Mouse (Mus musculus): Measurements from ENCODE around the gene Pithd1. TPM values are rescaled to one million over a fixed set of nuclear protein-coding genes. Genes with fewer than 3 reads are reported as not detected.

The Pithd1 gene
- polyA plus RNA-seq, 1 experiment from 2014 or later = 64.8 TPM

DNA sequence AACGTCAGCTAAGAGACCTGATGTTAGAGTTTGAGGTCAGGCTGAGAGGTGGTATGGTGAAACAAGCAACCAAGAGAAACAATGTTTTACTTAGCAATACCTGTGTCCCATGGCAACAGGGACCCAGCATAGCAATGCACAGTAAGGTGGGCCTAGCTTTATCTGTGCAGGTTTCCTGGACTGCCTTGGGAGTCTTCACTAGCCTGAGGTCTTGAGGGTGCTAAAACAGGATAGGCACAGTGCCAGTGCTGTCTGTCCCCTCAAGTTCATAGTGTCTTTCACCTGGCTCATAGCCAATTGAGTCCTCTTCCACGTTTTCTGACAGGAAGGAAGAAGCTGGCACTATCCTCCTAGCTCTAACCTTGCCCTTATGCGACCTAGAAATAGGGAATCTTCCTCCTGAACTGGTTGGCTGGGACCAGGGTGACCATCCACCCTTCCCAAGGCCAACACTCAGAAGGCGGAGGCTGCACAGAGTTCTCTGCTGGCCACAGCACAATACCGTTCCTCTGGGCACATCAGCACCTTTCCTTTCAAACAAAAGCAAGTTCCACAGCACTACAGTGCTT is 17.1 kb upstream of the Pithd1 start:
- DNase-seq (ENCODE audit: low spot score, missing footprints) (peak; percentile 26), ATAC-seq (ENCODE audit: low FRiP score) (no peak)
- Histone ChIP-seq H3K9ac (ENCODE audit: low read length) (no peak overlapping the region), H3K4me3 (ENCODE audit: low read depth, low read length) (no peak overlapping the region), H3K4me2 (no peak overlapping the region), H3K36me3 (ENCODE audit: control insufficient read depth, insufficient read depth, low read length) (peaks cover 36% of the 10 kb centered on the region), H3K27ac (ENCODE audit: low read depth, low read length) (no peak overlapping the region), H3K4me1 (ENCODE audit: control insufficient read depth, insufficient read depth, low read length) (no peaks in the 10 kb centered on the region), H3K27me3 (ENCODE audit: control insufficient read depth, insufficient read depth, low read length) (no peaks in the 10 kb centered on the region), H3K9me3 (ENCODE audit: control insufficient read depth, low read length) (no peaks in the 10 kb centered on the region)
- 92% methylated on average over 5 of the region's 5 CpGs for WGBS

GRCm38 (mm10) chr4:135995118-135995517 is 8.1 kb upstream of the Pithd1 start:
- Histone ChIP-seq H3K36me3 (ENCODE audit: control insufficient read depth, insufficient read depth, low read length) (0 out of 2 replicates have a peak, but pooled peaks cover 3% of the 10 kb centered on the region), H3K4me1 (ENCODE audit: control insufficient read depth, insufficient read depth, low read length) (no peaks in the 10 kb centered on the region), H3K4me3 (ENCODE audit: low read depth, low read length) (no peak overlapping the region), H3K27me3 (ENCODE audit: control insufficient read depth, insufficient read depth, low read length) (no peaks in the 10 kb centered on the region), H3K4me2 (no peak overlapping the region), H3K9me3 (ENCODE audit: control insufficient read depth, low read length) (peaks cover 4% of the 10 kb centered on the region; the same call in 1 of the 2 replicates), H3K9ac (ENCODE audit: low read length) (no peak overlapping the region), H3K27ac (ENCODE audit: low read depth, low read length) (no peak overlapping the region)
- no peak for DNase-seq (ENCODE audit: low spot score, missing footprints)
- WGBS = 90% methylated on average over 4 of the region's 4 CpGs
- no peak for ATAC-seq (ENCODE audit: low FRiP score)

DNA sequence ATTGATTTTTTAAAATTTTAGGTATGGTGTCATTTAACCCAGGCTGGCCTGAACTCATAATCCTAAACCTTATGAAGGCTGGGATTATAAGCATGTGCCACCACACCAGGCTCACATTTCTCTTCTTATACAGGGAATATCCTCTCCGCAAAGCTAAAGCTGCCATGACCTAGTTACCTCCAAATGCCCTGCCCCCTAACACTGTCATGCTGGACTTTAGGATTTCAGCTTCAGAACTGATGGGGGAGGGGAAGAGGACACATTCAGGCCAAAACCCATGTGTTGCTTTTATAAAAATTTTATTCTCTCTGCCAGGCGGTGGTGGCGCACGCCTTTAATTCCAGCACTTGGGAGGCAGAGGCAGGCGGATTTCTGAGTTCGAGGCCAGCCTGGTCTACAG is 6.9 kb upstream of the Pithd1 start:
- Histone ChIP-seq H3K36me3 (ENCODE audit: control insufficient read depth, insufficient read depth, low read length) (0 out of 2 replicates have a peak, but pooled peaks cover 3% of the 10 kb centered on the region), H3K27ac (ENCODE audit: low read depth, low read length) (no peak overlapping the region), H3K27me3 (ENCODE audit: control insufficient read depth, insufficient read depth, low read length) (no peaks in the 10 kb centered on the region), H3K9me3 (ENCODE audit: control insufficient read depth, low read length) (peaks cover 4% of the 10 kb centered on the region; the same call in 1 of the 2 replicates), H3K4me2 (no peak overlapping the region), H3K9ac (ENCODE audit: low read length) (no peak overlapping the region), H3K4me3 (ENCODE audit: low read depth, low read length) (no peak overlapping the region), H3K4me1 (ENCODE audit: control insufficient read depth, insufficient read depth, low read length) (no peaks in the 10 kb centered on the region)
- WGBS = 96% methylated on average over 6 of the region's 6 CpGs
- no peak for ATAC-seq (ENCODE audit: low FRiP score)
- DNase-seq (ENCODE audit: low spot score, missing footprints) = no peak

DNA sequence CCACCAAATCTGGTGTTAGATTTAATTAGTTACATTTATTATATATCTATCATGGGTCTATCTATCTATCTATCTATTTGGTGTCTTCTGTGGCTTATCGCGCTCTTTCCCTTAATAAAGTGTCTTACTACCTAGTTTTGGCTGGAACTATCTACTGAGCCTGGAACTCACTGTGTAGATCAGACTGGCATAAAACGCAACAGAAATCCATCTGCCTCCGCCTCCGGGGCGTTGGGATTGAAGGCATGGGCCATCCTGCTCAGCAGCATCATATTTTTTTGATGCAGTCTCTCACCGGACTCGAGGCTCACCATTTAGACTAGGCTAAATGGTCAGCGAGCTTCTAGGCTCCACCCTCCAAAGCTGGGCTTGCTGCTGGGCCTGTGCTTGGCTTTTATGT is 650 bp upstream of the Pithd1 start:
- H3K9me3 ChIP-seq (ENCODE audit: control insufficient read depth, low read length) = no peaks in the 10 kb centered on the region
- peak overlapping the region; percentile 94 for H3K9ac ChIP-seq (ENCODE audit: low read length)
- peak overlapping the region; percentile 96 for H3K4me3 ChIP-seq (ENCODE audit: low read depth, low read length)
- peak; percentile 82 for DNase-seq (ENCODE audit: low spot score, missing footprints)
- 76% methylated on average over 9 of the region's 9 CpGs for WGBS
- ATAC-seq (ENCODE audit: low FRiP score) = no peak
- H3K36me3 ChIP-seq (ENCODE audit: control insufficient read depth, insufficient read depth, low read length) = peaks cover 7% of the 10 kb centered on the region; the same call in 1 of the 2 replicates
- no peak overlapping the region; the same call in 1 of the 2 replicates for H3K27ac ChIP-seq (ENCODE audit: low read depth, low read length)
- peak overlapping the region; percentile 64 for H3K4me2 ChIP-seq
- H3K4me1 ChIP-seq (ENCODE audit: control insufficient read depth, insufficient read depth, low read length) = peaks cover 10% of the 10 kb centered on the region
- H3K27me3 ChIP-seq (ENCODE audit: control insufficient read depth, insufficient read depth, low read length) = no peaks in the 10 kb centered on the region

GRCm38 (mm10) chr4:135986301-135986942 is 642 bp downstream of the Pithd1 start:
- peak; percentile 95 for DNase-seq (ENCODE audit: low spot score, missing footprints)
- 10% methylated on average over 23 of the region's 23 CpGs for WGBS
- peak overlapping the region; percentile 41; the same call in 1 of the 2 replicates for H3K27ac ChIP-seq (ENCODE audit: low read depth, low read length)
- ATAC-seq (ENCODE audit: low FRiP score) = no peak; the same call in 1 of the 2 replicates
- H3K4me1 ChIP-seq (ENCODE audit: control insufficient read depth, insufficient read depth, low read length) = peaks cover 10% of the 10 kb centered on the region
- peak overlapping the region; percentile 64 for H3K4me2 ChIP-seq
- H3K4me3 ChIP-seq (ENCODE audit: low read depth, low read length) = peak overlapping the region; percentile 96
- peaks cover 7% of the 10 kb centered on the region; the same call in 1 of the 2 replicates for H3K36me3 ChIP-seq (ENCODE audit: control insufficient read depth, insufficient read depth, low read length)
- H3K9ac ChIP-seq (ENCODE audit: low read length) = peak overlapping the region; percentile 94
- no peaks in the 10 kb centered on the region for H3K27me3 ChIP-seq (ENCODE audit: control insufficient read depth, insufficient read depth, low read length)
- no peaks in the 10 kb centered on the region for H3K9me3 ChIP-seq (ENCODE audit: control insufficient read depth, low read length)

DNA sequence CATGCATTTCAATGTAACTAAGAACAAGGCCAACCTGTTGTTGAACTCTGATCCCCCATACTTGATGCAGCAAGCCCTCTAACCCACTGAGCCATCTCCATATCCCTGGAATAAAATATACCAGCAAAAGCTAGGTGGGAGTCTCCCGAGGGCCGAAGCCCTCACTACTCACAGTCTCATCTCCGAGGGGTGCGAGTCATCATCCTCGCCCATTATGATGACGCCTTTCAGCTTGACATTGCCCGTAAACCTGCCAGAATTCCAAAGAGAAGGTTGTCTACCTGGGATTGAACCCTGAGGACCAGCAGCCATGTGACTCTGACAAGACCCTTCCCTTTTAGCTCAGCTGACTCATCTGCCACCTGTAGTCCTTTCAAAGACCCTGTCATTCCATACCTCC is 1.3 kb downstream of the Pithd1 start:
- H3K9me3 ChIP-seq (ENCODE audit: control insufficient read depth, low read length) = no peaks in the 10 kb centered on the region
- DNase-seq (ENCODE audit: low spot score, missing footprints) = no peak
- peak overlapping the region; percentile 64 for H3K4me2 ChIP-seq
- no peak overlapping the region for H3K27ac ChIP-seq (ENCODE audit: low read depth, low read length)
- 91% methylated on average over 7 of the region's 7 CpGs for WGBS
- peaks cover 7% of the 10 kb centered on the region; the same call in 1 of the 2 replicates for H3K36me3 ChIP-seq (ENCODE audit: control insufficient read depth, insufficient read depth, low read length)
- H3K4me3 ChIP-seq (ENCODE audit: low read depth, low read length) = peak overlapping the region; percentile 96
- H3K4me1 ChIP-seq (ENCODE audit: control insufficient read depth, insufficient read depth, low read length) = peaks cover 10% of the 10 kb centered on the region
- no peak for ATAC-seq (ENCODE audit: low FRiP score)
- H3K27me3 ChIP-seq (ENCODE audit: control insufficient read depth, insufficient read depth, low read length) = no peaks in the 10 kb centered on the region
- peak overlapping the region; percentile 94; the same call in 1 of the 2 replicates for H3K9ac ChIP-seq (ENCODE audit: low read length)

- WGBS = 92% methylated on average over 5 of the region's 5 CpGs
- peaks cover 7% of the 10 kb centered on the region; the same call in 1 of the 2 replicates for H3K36me3 ChIP-seq (ENCODE audit: control insufficient read depth, insufficient read depth, low read length)
- peaks cover 10% of the 10 kb centered on the region for H3K4me1 ChIP-seq (ENCODE audit: control insufficient read depth, insufficient read depth, low read length)
- no peak overlapping the region for H3K4me2 ChIP-seq
- H3K4me3 ChIP-seq (ENCODE audit: low read depth, low read length) = no peak overlapping the region
- H3K27me3 ChIP-seq (ENCODE audit: control insufficient read depth, insufficient read depth, low read length) = no peaks in the 10 kb centered on the region
- H3K27ac ChIP-seq (ENCODE audit: low read depth, low read length) = no peak overlapping the region
- no peaks in the 10 kb centered on the region for H3K9me3 ChIP-seq (ENCODE audit: control insufficient read depth, low read length)
- H3K9ac ChIP-seq (ENCODE audit: low read length) = no peak overlapping the region
- no peak for ATAC-seq (ENCODE audit: low FRiP score)
- DNase-seq (ENCODE audit: low spot score, missing footprints) = peak; percentile 75
Observed at GRCm38 (mm10) chr4:135985193-135985592, 1.9 kb downstream of the Pithd1 start.

DNA sequence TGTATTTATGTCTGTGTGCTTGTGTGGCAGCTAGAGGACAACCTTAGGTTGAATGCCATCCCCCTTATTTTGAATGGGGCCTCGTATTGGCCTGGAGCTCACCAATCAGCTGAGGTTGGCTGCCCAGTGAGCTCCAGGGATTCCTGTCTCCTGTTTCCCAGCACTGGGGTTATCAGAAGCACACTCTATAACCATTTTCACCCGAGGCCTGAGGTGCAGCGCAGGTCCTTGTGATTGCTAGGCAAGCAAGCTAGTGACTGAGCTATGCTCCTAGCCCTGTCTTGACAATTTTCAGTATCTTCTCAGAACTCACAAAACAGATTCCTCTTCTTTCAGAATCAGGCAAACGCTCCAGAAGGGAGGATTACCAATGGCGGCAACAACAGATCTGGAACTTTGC is 2.5 kb downstream of the Pithd1 start:
- H3K36me3 ChIP-seq (ENCODE audit: control insufficient read depth, insufficient read depth, low read length) = peaks cover 7% of the 10 kb centered on the region; the same call in 1 of the 2 replicates
- no peak overlapping the region for H3K9ac ChIP-seq (ENCODE audit: low read length)
- H3K4me3 ChIP-seq (ENCODE audit: low read depth, low read length) = no peak overlapping the region
- H3K4me2 ChIP-seq = no peak overlapping the region
- no peaks in the 10 kb centered on the region for H3K9me3 ChIP-seq (ENCODE audit: control insufficient read depth, low read length)
- DNase-seq (ENCODE audit: low spot score, missing footprints) (peak; percentile 65), ATAC-seq (ENCODE audit: low FRiP score) (no peak)
- no peak overlapping the region for H3K27ac ChIP-seq (ENCODE audit: low read depth, low read length)
- 93% methylated on average over 5 of the region's 5 CpGs for WGBS
- no peaks in the 10 kb centered on the region for H3K27me3 ChIP-seq (ENCODE audit: control insufficient read depth, insufficient read depth, low read length)
- H3K4me1 ChIP-seq (ENCODE audit: control insufficient read depth, insufficient read depth, low read length) = peaks cover 10% of the 10 kb centered on the region

DNA sequence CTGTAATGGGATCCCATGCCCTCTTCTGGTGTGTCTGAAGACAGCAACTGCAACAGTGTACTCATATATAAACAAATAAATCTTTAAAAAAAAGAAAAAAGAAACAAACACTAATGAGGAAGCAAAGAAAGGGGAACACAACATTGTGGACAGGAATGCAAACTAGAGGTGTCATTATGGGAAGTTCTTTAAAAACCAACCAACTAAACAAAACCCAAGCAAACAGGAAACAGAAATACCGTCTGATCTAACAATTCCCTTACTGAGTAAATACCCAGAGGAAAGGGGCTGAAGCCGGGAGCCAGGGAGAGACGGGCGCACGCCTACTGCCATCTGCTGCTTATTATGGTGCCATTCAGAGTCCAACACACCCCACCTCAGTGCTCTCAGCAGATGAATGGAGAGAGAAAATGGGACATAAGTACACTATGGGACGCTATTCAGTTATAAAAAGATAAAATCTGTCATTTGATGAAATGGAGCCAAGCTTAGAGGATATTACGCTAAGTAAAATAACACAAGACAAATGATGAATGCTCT is 5.5 kb downstream of the Pithd1 start:
- no peak overlapping the region for H3K4me3 ChIP-seq (ENCODE audit: low read depth, low read length)
- no peaks in the 10 kb centered on the region for H3K27me3 ChIP-seq (ENCODE audit: control insufficient read depth, insufficient read depth, low read length)
- ATAC-seq (ENCODE audit: low FRiP score) = no peak
- 88% methylated on average over 7 of the region's 7 CpGs for WGBS
- no peaks in the 10 kb centered on the region for H3K9me3 ChIP-seq (ENCODE audit: control insufficient read depth, low read length)
- peaks cover 8% of the 10 kb centered on the region for H3K4me1 ChIP-seq (ENCODE audit: control insufficient read depth, insufficient read depth, low read length)
- no peak overlapping the region for H3K27ac ChIP-seq (ENCODE audit: low read depth, low read length)
- peak; percentile 65 for DNase-seq (ENCODE audit: low spot score, missing footprints)
- peaks cover 7% of the 10 kb centered on the region; the same call in 1 of the 2 replicates for H3K36me3 ChIP-seq (ENCODE audit: control insufficient read depth, insufficient read depth, low read length)
- no peak overlapping the region for H3K4me2 ChIP-seq
- no peak overlapping the region for H3K9ac ChIP-seq (ENCODE audit: low read length)
